Mouse (Mus musculus) hindbrain, embryonic 14.5 days (tissue): Measurements from ENCODE around the gene Riok1. TPM values are rescaled to one million over a fixed set of nuclear protein-coding genes. Genes with fewer than 3 reads are reported as not detected.

Source experiments
- ATAC-seq: fragments of 200-750 bp; cut with Nextera tagmentation; 2 replicates; pipeline ENCODE4 v1.8.0; 2017; ENCODE audit warnings: moderate number of reproducible peaks, mild to moderate bottlenecking, moderate TSS enrichment, moderate library complexity; ENCODE audit not compliant: low FRiP score
- DNase-seq: peaks from one replicate; pipeline ENCODE4 v3.0.0-alpha.2; 2015; ENCODE audit warnings: low spot score
- H3K27ac ChIP-seq: fragments of 300-500 bp; sonication (generic); 2 replicates; pipeline ENCODE4 v1.5.1; 2014; ENCODE audit warnings: mild to moderate bottlenecking, moderate library complexity
- H3K27me3 ChIP-seq: fragments of 300-500 bp; sonication (generic); 2 replicates; pipeline ENCODE4 v1.6.1; 2014; ENCODE audit warnings: mild to moderate bottlenecking, low read length, mixed read lengths; ENCODE audit not compliant: control insufficient read depth, insufficient read depth
- H3K36me3 ChIP-seq: fragments of 300-500 bp; sonication (generic); replicated peaks from 2 replicates; pipeline ENCODE4 v1.6.1; 2014; ENCODE audit not compliant: control insufficient read depth, insufficient read depth
- H3K4me1 ChIP-seq: fragments of 300-500 bp; sonication (generic); replicated peaks from 2 replicates; pipeline ENCODE4 v1.6.1; 2014; ENCODE audit warnings: antibody characterized with exemption, low read length, mixed read lengths; ENCODE audit not compliant: control insufficient read depth, insufficient read depth
- H3K4me2 ChIP-seq: fragments of 300-500 bp; sonication (generic); replicated peaks from 2 replicates; pipeline ENCODE4 v1.6.1; 2014; ENCODE audit warnings: mild to moderate bottlenecking, moderate library complexity
- H3K4me3 ChIP-seq: fragments of 300-500 bp; sonication (generic); replicated peaks from 2 replicates; pipeline ENCODE4 v1.5.1; 2014; ENCODE audit warnings: mild to moderate bottlenecking, low read length
- H3K9ac ChIP-seq: fragments of 300-500 bp; sonication (generic); 2 replicates; pipeline ENCODE4 v1.6.1; 2014
- H3K9me3 ChIP-seq: fragments of 300-500 bp; sonication (generic); 2 replicates; pipeline ENCODE4 v1.6.1; 2016; ENCODE audit warnings: low read length; ENCODE audit not compliant: control insufficient read depth
- WGBS: fragments of 180-500 bp; shearing (Covaris S2); extraction: QIAGEN DNeasy Blood & Tissue Kit; methylation state at CpG from one replicate; pipeline ENCODE4 v1.1.7; 2014; 5-methylcytosine and 5-hydroxymethylcytosine counted together
- polyA plus RNA-seq: library from polyadenylated mRNA; unstranded; fragments of >200 nt; fragmentation: Nextera tagmentation; extraction: Ambion mirVana; gene quantifications from 2 replicates; pipeline ENCODE4 v1.2.1, GENCODE M21; 2014

Riok1 gene
- polyA plus RNA-seq, 1 experiment from 2014 or later: 44.0 TPM

DNA sequence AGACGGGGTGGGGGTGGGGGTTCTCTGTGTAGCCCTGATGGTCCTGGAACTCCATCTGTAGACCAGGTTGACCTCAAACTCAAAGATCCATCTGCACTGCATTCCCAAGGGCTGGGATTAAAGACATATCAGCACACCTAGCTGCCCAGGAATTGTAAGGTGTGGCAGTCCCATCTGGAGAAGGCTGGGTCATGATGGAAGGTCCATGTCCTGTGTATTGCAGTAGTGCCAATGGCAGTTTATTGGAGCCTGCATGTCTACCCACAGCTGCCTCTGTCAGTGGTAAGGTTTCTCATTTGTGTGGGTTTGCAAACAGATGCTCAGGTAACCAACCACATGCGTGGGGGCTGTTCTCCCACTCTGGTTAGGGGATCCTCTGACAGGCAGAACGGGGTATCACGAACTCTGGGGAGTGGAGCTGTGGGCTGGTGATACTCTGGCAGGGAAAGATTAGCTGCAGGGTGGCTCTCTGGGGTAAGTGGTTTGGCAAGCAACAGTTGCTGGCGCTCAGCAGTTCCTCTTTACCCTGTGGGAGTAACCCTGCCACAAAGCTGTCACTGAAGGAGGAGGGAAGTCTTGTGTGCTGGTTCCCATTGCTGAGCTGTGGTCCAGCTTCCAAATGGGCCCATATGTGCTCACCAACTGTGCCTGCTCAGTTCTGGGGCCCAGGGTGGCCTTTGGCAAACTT is 26.9 kb upstream of the Riok1 start:
- Histone ChIP-seq H3K4me3 (no peak overlapping the region), H3K4me2 (no peak overlapping the region), H3K9me3 (no peaks in the 10 kb centered on the region), H3K27ac (no peak overlapping the region), H3K4me1 (no peaks in the 10 kb centered on the region), H3K36me3 (no peaks in the 10 kb centered on the region), H3K9ac (no peak overlapping the region), H3K27me3 (no peaks in the 10 kb centered on the region)
- DNase-seq (no peak), ATAC-seq (no peak)
- WGBS: 83% methylated on average over 5 of the region's 5 CpGs

DNA sequence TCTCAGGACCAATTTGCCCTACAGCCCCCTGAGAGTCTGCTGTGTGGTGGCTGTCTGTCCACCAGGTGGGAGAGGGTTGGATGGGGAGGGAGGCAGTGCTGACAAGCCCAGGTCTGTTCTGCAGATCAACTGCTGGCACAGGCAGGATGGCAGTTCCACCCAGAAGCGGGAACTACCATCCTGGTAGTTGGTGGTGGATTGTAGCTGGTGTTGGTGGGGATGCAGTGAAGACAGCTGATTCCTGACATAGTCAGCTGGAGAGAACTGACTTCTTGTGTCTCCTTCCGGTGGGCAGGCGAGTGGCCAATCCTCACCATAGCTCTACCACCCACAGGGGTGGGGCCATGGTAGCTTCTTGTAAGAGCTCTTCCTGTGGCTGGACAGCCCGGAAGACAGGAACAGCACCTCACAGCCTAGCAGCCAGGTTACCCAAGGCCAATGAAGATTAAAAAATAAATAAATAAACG is 26.3 kb upstream of the Riok1 start:
- no peak for DNase-seq
- Histone ChIP-seq H3K4me2 (no peak overlapping the region), H3K27me3 (no peaks in the 10 kb centered on the region), H3K9me3 (no peaks in the 10 kb centered on the region), H3K36me3 (no peaks in the 10 kb centered on the region), H3K4me1 (no peaks in the 10 kb centered on the region), H3K9ac (no peak overlapping the region), H3K27ac (no peak overlapping the region), H3K4me3 (no peak overlapping the region)
- WGBS: 87% methylated on average over 5 of the region's 5 CpGs
- no peak for ATAC-seq

GRCm38 (mm10) chr13:38012436-38012835 is 24.4 kb upstream of the Riok1 start:
- no peaks in the 10 kb centered on the region for H3K9me3 ChIP-seq
- no peak overlapping the region for H3K4me3 ChIP-seq
- WGBS: 88% methylated on average over 5 of the region's 5 CpGs
- no peak overlapping the region for H3K4me2 ChIP-seq
- H3K4me1 ChIP-seq: no peaks in the 10 kb centered on the region
- no peak for DNase-seq
- H3K27ac ChIP-seq: no peak overlapping the region
- H3K27me3 ChIP-seq: no peaks in the 10 kb centered on the region
- no peaks in the 10 kb centered on the region for H3K36me3 ChIP-seq
- no peak overlapping the region for H3K9ac ChIP-seq
- no peak for ATAC-seq

- no peak overlapping the region for H3K9ac ChIP-seq
- no peaks in the 10 kb centered on the region for H3K36me3 ChIP-seq
- no peak for DNase-seq
- no peaks in the 10 kb centered on the region for H3K4me1 ChIP-seq
- ATAC-seq: no peak
- 94% methylated on average over 4 of the region's 4 CpGs for WGBS
- no peaks in the 10 kb centered on the region for H3K27me3 ChIP-seq
- H3K4me2 ChIP-seq: no peak overlapping the region
- H3K4me3 ChIP-seq: no peak overlapping the region
- H3K9me3 ChIP-seq: no peaks in the 10 kb centered on the region
- no peak overlapping the region for H3K27ac ChIP-seq
Observed at GRCm38 (mm10) chr13:38015591-38015990, 21.2 kb upstream of the Riok1 start.

DNA sequence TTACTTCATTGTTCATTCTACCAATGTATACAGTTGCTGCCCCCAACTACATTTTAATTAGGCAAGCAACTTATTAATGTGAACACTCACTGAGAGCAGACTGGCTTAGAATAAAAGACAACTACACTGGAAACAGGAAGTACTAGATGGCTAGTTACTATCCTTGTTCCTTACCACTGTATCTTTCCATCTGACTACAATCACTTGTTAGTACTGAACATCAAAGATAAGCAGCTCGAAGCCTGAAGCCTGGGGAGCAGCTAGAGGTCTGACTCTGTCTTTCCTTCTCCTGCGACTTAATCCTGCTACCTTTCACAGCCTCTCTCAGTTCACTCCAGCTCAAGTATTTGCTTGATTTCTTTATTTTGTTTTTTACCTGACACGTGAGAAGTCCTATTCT is 18.0 kb upstream of the Riok1 start:
- Histone ChIP-seq H3K27me3 (no peaks in the 10 kb centered on the region), H3K4me1 (no peaks in the 10 kb centered on the region)
- no peak for ATAC-seq

DNA sequence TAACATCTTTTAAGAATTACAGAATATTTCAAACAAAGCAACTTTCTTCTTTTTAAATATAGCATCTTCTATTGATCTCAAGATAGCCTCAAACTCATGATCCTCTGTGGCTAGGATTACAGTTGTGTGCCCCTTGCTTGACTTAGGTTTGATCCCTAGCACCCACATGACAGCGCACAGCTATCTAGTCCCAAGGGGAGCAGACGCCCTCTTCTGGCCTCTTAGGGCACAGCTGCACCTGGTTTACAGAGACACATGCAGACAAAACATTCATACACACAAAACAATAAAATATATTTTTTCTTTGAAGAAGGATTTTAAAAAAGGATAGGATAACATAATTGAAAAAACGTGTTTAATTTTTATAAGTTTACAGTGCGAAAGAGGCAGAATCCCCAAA is 10.9 kb upstream of the Riok1 start:
- Histone ChIP-seq H3K36me3 (no peaks in the 10 kb centered on the region), H3K4me1 (no peaks in the 10 kb centered on the region), H3K27ac (no peak overlapping the region), H3K4me3 (no peak overlapping the region), H3K9ac (no peak overlapping the region), H3K9me3 (no peaks in the 10 kb centered on the region), H3K27me3 (no peaks in the 10 kb centered on the region), H3K4me2 (no peak overlapping the region)
- no peak for ATAC-seq
- no peak for DNase-seq
- 41% methylated on average over 4 of the region's 4 CpGs for whole genome bisulfite sequencing

More for the DNA sequence above, 18.0 kb upstream of the Riok1 start:
- Histone ChIP-seq H3K9ac (no peak overlapping the region), H3K9me3 (no peaks in the 10 kb centered on the region), H3K27ac (no peak overlapping the region), H3K4me2 (no peak overlapping the region), H3K4me3 (no peak overlapping the region), H3K36me3 (no peaks in the 10 kb centered on the region)
- 76% methylated on average over 3 of the region's 3 CpGs for WGBS
- no peak for DNase-seq

DNA sequence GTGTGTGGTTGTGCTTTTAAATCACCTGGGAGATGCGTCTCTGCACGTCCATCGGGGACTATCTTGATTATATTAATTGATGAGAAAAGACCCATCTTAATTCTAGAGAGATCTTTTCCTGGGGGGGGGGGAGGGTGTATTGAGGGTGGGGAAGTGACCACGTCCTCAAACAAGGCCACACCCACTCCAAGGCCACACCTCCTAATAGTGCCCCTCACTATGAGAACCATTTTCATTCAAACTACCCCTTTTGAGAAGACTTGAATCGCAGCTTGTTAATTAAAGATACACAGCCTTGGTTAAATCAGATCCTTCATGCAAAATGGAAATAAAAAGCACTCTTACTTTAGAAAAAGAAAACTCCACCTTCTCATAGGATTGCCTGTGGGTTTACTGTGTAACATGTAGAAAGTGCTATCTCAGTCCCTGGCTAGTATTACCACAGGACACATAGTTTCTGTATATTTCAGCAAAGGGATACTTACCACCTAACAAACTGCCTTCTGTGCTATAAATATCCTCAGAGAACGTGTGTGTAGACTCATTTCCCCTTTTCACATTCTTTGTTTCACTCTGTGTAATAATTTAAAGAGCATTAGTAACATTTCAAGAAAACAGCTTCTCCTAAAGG is 9.1 kb upstream of the Riok1 start:
- no peaks in the 10 kb centered on the region for H3K4me1 ChIP-seq
- 67% methylated on average over 6 of the region's 6 CpGs for WGBS
- no peak overlapping the region for H3K4me3 ChIP-seq
- no peaks in the 10 kb centered on the region for H3K36me3 ChIP-seq
- H3K27ac ChIP-seq: no peak overlapping the region
- no peak for DNase-seq
- H3K9ac ChIP-seq: no peak overlapping the region
- no peak overlapping the region for H3K4me2 ChIP-seq
- no peak for ATAC-seq
- no peaks in the 10 kb centered on the region for H3K9me3 ChIP-seq
- no peaks in the 10 kb centered on the region for H3K27me3 ChIP-seq

GRCm38 (mm10) chr13:38028407-38028806 is 8.4 kb upstream of the Riok1 start:
- ATAC-seq (no peak), DNase-seq (no peak)
- WGBS: 88% methylated on average over 4 of the region's 4 CpGs
- no peak overlapping the region for H3K9ac ChIP-seq
- no peaks in the 10 kb centered on the region for H3K9me3 ChIP-seq
- H3K4me2 ChIP-seq: no peak overlapping the region
- H3K27ac ChIP-seq: no peak overlapping the region
- H3K27me3 ChIP-seq: no peaks in the 10 kb centered on the region
- H3K4me3 ChIP-seq: no peak overlapping the region
- no peaks in the 10 kb centered on the region for H3K36me3 ChIP-seq
- no peaks in the 10 kb centered on the region for H3K4me1 ChIP-seq

- under 1% methylated on average over 47 of the region's 47 CpGs for WGBS
Observed at GRCm38 (mm10) chr13:38037044-38037687, 371 bp downstream of the Riok1 start, which contains the start of gene Cage1. Gene Cage1 (minus strand): TSS chr13:38037069.

More at GRCm38 (mm10) chr13:38037044-38037687, 371 bp downstream of the Riok1 start, which contains the start of gene Cage1:
- ATAC-seq (peak; percentile 95), DNase-seq (peak; percentile 99)
- Histone ChIP-seq H3K27ac (peak within 1 kb of the TSS; percentile 84), H3K9me3 (no peaks in the 10 kb centered on the region), H3K4me1 (peaks cover 21% of the 10 kb centered on the region), H3K4me3 (peak within 1 kb of the TSS; percentile 72), H3K27me3 (no peaks in the 10 kb centered on the region), H3K9ac (peak within 1 kb of the TSS; percentile 81), H3K36me3 (peaks cover 27% of the 10 kb centered on the region), H3K4me2 (peak within 1 kb of the TSS; percentile 91)
